Mouse (Mus musculus): Measurements from ENCODE around the gene Pck1.
"Not testable (repeated sequence)": the region's sequence is repeated elsewhere in the genome, so short reads cannot be mapped to it uniquely, and the experiment has no call there.

Gene Pck1

GRCm38 (mm10) chr2:173152436-173153151 lies at the start of gene Pck1:
Pck1 (plus strand) TSS chr2:173153048.
- no peak for ATAC-seq (ENCODE audit: low TSS enrichment)

GRCm38 (mm10) chr2:173106409-173106808 lies 46.4 kb upstream of the Pck1 start:
- no peak for ATAC-seq (ENCODE audit: low TSS enrichment)

- peak; percentile 77 for ATAC-seq (ENCODE audit: low TSS enrichment)
Measured at GRCm38 (mm10) chr2:173106889-173107785, 45.7 kb upstream of the Pck1 start.

GRCm38 (mm10) chr2:173108509-173109190 lies 44.2 kb upstream of the Pck1 start:
- ATAC-seq (ENCODE audit: low TSS enrichment): no peak

- ATAC-seq (ENCODE audit: low TSS enrichment): no peak
Measured at GRCm38 (mm10) chr2:173109510-173109909, 43.3 kb upstream of the Pck1 start.

GRCm38 (mm10) chr2:173110571-173110970 lies 42.3 kb upstream of the Pck1 start:
- ATAC-seq (ENCODE audit: low TSS enrichment): no peak

- ATAC-seq (ENCODE audit: low TSS enrichment): not testable (repeated sequence)
Measured at GRCm38 (mm10) chr2:173113796-173114195, 39.1 kb upstream of the Pck1 start.

- no peak for ATAC-seq (ENCODE audit: low TSS enrichment)
Measured at GRCm38 (mm10) chr2:173119023-173119944, 33.6 kb upstream of the Pck1 start, which contains the start of gene Ctcfl. Ctcfl (minus strand) TSS chr2:173119525.

- ATAC-seq (ENCODE audit: low TSS enrichment): not testable (repeated sequence)
Measured at GRCm38 (mm10) chr2:173120117-173120516, 32.7 kb upstream of the Pck1 start.

GRCm38 (mm10) chr2:173124022-173124735 lies 28.7 kb upstream of the Pck1 start:
- no peak for ATAC-seq (ENCODE audit: low TSS enrichment)

GRCm38 (mm10) chr2:173126386-173126785 lies 26.5 kb upstream of the Pck1 start:
- no peak for ATAC-seq (ENCODE audit: low TSS enrichment)

- no peak for ATAC-seq (ENCODE audit: low TSS enrichment)
Measured at GRCm38 (mm10) chr2:173129111-173129510, 23.7 kb upstream of the Pck1 start.

- no peak for ATAC-seq (ENCODE audit: low TSS enrichment)
Measured at GRCm38 (mm10) chr2:173132262-173132661, 20.6 kb upstream of the Pck1 start.

GRCm38 (mm10) chr2:173132794-173133300 lies 20.0 kb upstream of the Pck1 start:
- ATAC-seq (ENCODE audit: low TSS enrichment): no peak

GRCm38 (mm10) chr2:173134695-173135094 lies 18.2 kb upstream of the Pck1 start:
- no peak for ATAC-seq (ENCODE audit: low TSS enrichment)

GRCm38 (mm10) chr2:173138323-173139239 lies 14.3 kb upstream of the Pck1 start:
- no peak for ATAC-seq (ENCODE audit: low TSS enrichment)

GRCm38 (mm10) chr2:173143611-173144010 lies 9.2 kb upstream of the Pck1 start:
- ATAC-seq (ENCODE audit: low TSS enrichment): peak; percentile 47

- ATAC-seq (ENCODE audit: low TSS enrichment): no peak
Measured at GRCm38 (mm10) chr2:173145808-173146207, 7.0 kb upstream of the Pck1 start.

- no peak for ATAC-seq (ENCODE audit: low TSS enrichment)
Measured at GRCm38 (mm10) chr2:173146728-173147127, 6.1 kb upstream of the Pck1 start.

Data from frontal cortex, adult (tissue).